Mouse (Mus musculus): ENCODE measurements around the gene Dnah2. TPM values are rescaled to one million over a fixed set of nuclear protein-coding genes. Genes with fewer than 3 reads are reported as not detected.

Dnah2 gene
- total and polyA plus RNA-seq, 2 experiments from 2014 or later: 3.9 to 9.5 TPM

DNA sequence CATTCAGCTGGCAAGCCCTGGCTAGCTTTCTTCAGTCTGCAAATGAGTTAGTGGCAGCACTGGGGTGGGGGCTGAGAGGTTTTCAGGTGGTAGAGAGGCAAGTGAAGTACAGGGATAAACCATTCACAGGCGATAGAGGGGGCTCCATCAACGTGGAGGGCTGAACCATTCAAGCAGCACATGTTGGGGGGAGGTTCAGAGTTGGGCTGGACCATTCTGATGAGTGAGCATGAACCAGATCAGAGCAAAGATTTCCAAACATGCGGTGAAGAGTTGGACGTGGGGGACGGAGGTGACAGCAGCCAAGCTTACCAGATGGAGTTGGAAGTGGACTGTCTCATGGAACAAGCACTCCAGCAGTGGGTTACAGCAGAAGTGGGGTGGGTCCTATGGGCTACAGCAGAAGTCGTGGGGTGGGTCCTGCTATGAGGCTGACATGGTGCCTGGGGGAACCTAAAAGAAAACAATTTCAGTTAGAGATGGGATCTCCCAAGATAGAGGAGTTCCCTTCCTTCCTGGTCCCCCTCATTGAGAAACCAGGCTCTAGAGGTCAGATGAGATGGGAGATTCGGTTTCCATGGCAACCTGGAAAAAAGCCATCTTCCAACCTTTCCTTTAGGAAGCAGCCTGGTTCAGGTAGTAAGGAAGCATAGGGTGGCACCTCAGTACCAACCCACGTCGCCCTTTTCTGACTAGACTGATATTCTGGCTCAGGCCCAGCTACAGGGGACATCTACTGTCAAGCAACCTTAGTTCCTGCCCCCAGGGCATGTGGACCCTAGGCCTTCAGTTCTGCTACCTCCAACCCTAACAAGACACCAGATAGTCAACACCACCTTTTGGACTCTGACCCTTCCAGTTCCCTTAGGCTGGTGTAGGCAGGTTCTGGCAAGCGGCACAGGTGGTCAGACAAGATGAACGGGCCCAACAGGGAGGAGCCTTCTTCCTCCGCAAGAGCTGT lies 135.4 kb downstream of the Dnah2 start, which contains the start of gene Kdm6b:
TSS of gene Kdm6b (minus strand) at position 455 of the 961 bp plus-strand sequence.
- peak within 1 kb of the TSS; percentile 71 for H3K4me3 ChIP-seq (ENCODE audit: low read depth, low read length)
- peak; percentile 41 for TF ChIP-seq CTCF (IDR thresholded peaks at IDR 0.05)
- ATAC-seq (ENCODE audit: low FRiP score) (no peak), DNase-seq (ENCODE audit: low spot score) (peak; percentile 86)
- no peaks in the 10 kb centered on the region for H3K9me3 ChIP-seq (ENCODE audit: low read length)
- H3K9ac ChIP-seq (replicated peaks; ENCODE audit: low read length, poor library complexity, severe bottlenecking): peak within 1 kb of the TSS; percentile 98
- H3K27me3 ChIP-seq (ENCODE audit: insufficient read depth, low read length): no peaks in the 10 kb centered on the region
- WGBS: 31% methylated on average over 12 of the region's 12 CpGs
- H3K4me2 ChIP-seq (ENCODE audit: low read depth, low read length, poor library complexity, severe bottlenecking): peak within 1 kb of the TSS; percentile 94
- 0 out of 2 replicates have a peak, but pooled peaks cover 4% of the 10 kb centered on the region for H3K36me3 ChIP-seq (ENCODE audit: insufficient read depth, low read length)
- peak within 1 kb of the TSS; percentile 98 for H3K27ac ChIP-seq (ENCODE audit: low read depth, low read length)
- H3K4me1 ChIP-seq (ENCODE audit: insufficient read depth, low read length): peaks cover 28% of the 10 kb centered on the region

DNA sequence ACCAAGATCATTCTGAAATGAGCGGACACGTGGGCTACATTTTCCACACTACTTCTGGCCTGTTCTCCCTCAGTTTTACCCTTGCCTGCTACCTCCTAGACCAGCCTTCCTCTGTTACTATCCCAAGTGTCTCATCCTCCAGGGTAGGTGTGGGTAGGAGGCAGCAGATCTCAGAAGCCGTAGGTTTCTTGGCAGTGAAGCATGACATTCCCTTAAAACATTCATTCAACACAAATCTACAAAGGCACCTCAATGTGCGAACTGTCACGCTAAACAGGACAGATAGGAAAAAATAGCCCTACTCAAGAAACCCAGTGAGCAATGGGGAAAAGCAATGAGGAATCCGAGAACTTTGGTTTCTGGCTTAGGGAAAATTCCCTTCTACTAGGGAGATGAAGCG lies 136.4 kb downstream of the Dnah2 start:
- Histone ChIP-seq H3K9ac (replicated peaks; ENCODE audit: low read length, poor library complexity, severe bottlenecking) (peak overlapping the region; percentile 98), H3K4me1 (ENCODE audit: insufficient read depth, low read length) (peaks cover 35% of the 10 kb centered on the region), H3K36me3 (ENCODE audit: insufficient read depth, low read length) (peaks cover 10% of the 10 kb centered on the region), H3K27ac (ENCODE audit: low read depth, low read length) (peak overlapping the region; percentile 57), H3K9me3 (ENCODE audit: low read length) (no peaks in the 10 kb centered on the region), H3K4me3 (ENCODE audit: low read depth, low read length) (peak overlapping the region; percentile 71; the same call in 1 of the 2 replicates), H3K27me3 (ENCODE audit: insufficient read depth, low read length) (no peaks in the 10 kb centered on the region), H3K4me2 (ENCODE audit: low read depth, low read length, poor library complexity, severe bottlenecking) (peak overlapping the region; percentile 94)
- WGBS: 54% methylated on average over 7 of the region's 7 CpGs
- ATAC-seq (ENCODE audit: low FRiP score) (no peak), DNase-seq (ENCODE audit: low spot score) (no peak)
- TF ChIP-seq CTCF (IDR thresholded peaks at IDR 0.05): no peak

DNA sequence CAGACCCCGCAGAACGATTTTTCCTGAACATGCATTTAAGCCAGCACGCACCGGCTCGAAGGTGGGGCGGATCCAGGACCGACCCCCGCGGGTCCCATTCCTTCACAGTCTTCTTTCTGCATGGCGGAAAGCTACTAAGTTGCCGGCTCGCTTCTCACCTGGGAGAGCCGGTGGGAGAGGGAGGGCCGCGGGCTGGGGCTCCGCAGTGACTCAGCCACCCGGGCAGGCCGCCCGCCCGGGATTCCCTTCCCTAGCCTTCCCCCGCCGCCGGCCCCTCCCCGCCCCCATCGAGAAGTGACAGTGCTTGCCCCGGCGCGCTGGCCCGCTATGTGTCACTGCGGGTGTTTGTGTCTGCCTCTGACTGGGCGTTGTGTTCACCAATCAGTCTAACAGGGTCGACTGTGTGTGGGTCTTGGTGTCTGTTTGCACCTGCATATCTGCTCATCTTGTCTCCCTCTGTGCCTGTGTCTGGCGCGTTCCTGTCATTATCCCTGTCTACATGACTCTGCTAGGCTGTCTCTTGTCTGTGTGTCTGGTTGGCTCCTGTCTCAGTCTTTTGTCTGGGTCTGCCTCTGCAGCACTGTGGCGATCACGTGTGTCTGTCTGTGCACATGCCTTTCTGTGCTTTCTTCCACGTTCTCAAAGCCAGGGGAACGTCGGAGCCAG lies 137.2 kb downstream of the Dnah2 start:
- TF ChIP-seq CTCF (IDR thresholded peaks at IDR 0.05): no peak
- WGBS: under 1% methylated on average over 39 of the region's 39 CpGs
- Histone ChIP-seq H3K4me1 (ENCODE audit: insufficient read depth, low read length) (peaks cover 35% of the 10 kb centered on the region), H3K36me3 (ENCODE audit: insufficient read depth, low read length) (peaks cover 18% of the 10 kb centered on the region), H3K9me3 (ENCODE audit: low read length) (no peaks in the 10 kb centered on the region), H3K4me3 (ENCODE audit: low read depth, low read length) (peak overlapping the region; percentile 73), H3K9ac (replicated peaks; ENCODE audit: low read length, poor library complexity, severe bottlenecking) (peak overlapping the region; percentile 98), H3K27me3 (ENCODE audit: insufficient read depth, low read length) (no peaks in the 10 kb centered on the region), H3K4me2 (ENCODE audit: low read depth, low read length, poor library complexity, severe bottlenecking) (peak overlapping the region; percentile 94), H3K27ac (ENCODE audit: low read depth, low read length) (peak overlapping the region; percentile 89)
- ATAC-seq (ENCODE audit: low FRiP score) (no peak), DNase-seq (ENCODE audit: low spot score) (peak; percentile 61)

DNA sequence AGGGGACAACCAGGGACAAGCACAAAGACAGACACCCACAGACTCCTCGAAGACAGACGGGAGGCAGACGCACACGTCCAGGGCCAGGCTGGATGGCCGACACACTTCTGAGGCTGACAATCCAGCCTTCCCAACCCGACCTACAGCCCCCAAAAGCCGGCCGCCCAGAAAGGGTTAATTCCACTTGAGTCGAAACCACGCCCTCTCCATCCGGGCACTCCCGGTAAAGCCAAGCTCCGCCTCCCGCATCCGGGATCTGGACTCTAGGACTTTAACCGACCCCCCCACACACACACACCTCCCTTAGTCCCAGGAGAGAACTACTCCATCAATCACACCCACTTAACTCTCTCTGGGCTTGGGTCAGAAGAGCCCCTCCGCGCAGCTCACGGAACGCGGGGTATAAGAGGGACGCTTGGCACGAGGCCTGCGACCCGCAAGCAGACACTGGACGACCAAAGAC lies 137.8 kb downstream of the Dnah2 start:
- peak; percentile 99 for DNase-seq (ENCODE audit: low spot score)
- peaks cover 24% of the 10 kb centered on the region for H3K36me3 ChIP-seq (ENCODE audit: insufficient read depth, low read length)
- whole genome bisulfite sequencing: 0% methylated on average over 26 of the region's 26 CpGs
- H3K27ac ChIP-seq (ENCODE audit: low read depth, low read length): peak overlapping the region; percentile 89
- no peak for TF ChIP-seq CTCF (IDR thresholded peaks at IDR 0.05)
- peaks cover 35% of the 10 kb centered on the region for H3K4me1 ChIP-seq (ENCODE audit: insufficient read depth, low read length)
- H3K4me2 ChIP-seq (ENCODE audit: low read depth, low read length, poor library complexity, severe bottlenecking): peak overlapping the region; percentile 94
- H3K9me3 ChIP-seq (ENCODE audit: low read length): no peaks in the 10 kb centered on the region
- peak overlapping the region; percentile 73 for H3K4me3 ChIP-seq (ENCODE audit: low read depth, low read length)
- peak overlapping the region; percentile 98 for H3K9ac ChIP-seq (replicated peaks; ENCODE audit: low read length, poor library complexity, severe bottlenecking)
- ATAC-seq (ENCODE audit: low FRiP score): peak; percentile 62
- no peaks in the 10 kb centered on the region for H3K27me3 ChIP-seq (ENCODE audit: insufficient read depth, low read length)

DNA sequence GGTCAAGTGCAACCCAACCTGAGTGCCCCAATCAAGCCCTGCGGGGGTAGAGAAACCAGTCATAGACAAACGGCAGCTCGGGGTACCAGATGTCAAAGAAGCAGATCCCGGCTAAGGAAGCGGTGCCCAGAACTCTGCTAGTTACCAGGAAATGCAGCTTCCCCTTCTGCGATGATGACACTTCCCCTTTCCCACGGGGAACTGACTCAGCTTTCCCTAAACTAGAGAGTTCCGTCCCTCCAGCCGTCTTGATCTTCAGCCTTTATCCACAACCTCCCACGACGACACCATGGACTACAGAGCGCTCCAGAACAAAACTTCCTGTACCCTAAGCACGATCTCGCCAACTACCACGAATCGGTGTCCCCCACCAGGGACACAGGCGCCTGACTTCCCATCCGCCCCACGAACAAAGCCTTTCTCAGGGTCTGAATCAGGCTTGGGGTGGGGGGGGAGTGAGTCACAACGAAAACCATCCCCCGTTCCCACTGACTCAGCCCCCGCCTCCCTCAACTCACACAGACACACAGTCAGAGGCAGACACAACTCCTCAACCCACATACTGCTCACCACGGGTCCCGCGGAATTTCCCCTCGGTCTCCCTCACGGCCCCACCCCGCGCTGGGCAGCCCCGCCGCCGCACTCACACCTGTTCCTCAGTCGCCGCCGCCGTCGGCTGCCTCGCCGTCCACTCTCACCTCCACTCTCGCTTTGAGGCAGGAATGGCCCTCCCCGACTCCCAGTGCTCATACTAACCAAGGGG lies 138.4 kb downstream of the Dnah2 start:
- peak overlapping the region; percentile 98 for H3K9ac ChIP-seq (replicated peaks; ENCODE audit: low read length, poor library complexity, severe bottlenecking)
- H3K36me3 ChIP-seq (ENCODE audit: insufficient read depth, low read length): peaks cover 30% of the 10 kb centered on the region
- H3K27ac ChIP-seq (ENCODE audit: low read depth, low read length): peak overlapping the region; percentile 89
- peak overlapping the region; percentile 73 for H3K4me3 ChIP-seq (ENCODE audit: low read depth, low read length)
- no peak for TF ChIP-seq CTCF (IDR thresholded peaks at IDR 0.05)
- under 1% methylated on average over 41 of the region's 41 CpGs for WGBS
- DNase-seq (ENCODE audit: low spot score): no peak
- no peak; the same call in 1 of the 2 replicates for ATAC-seq (ENCODE audit: low FRiP score)
- H3K4me2 ChIP-seq (ENCODE audit: low read depth, low read length, poor library complexity, severe bottlenecking): peak overlapping the region; percentile 94
- H3K9me3 ChIP-seq (ENCODE audit: low read length): no peaks in the 10 kb centered on the region
- no peaks in the 10 kb centered on the region for H3K27me3 ChIP-seq (ENCODE audit: insufficient read depth, low read length)
- peaks cover 35% of the 10 kb centered on the region for H3K4me1 ChIP-seq (ENCODE audit: insufficient read depth, low read length)
